Mouse (Mus musculus) kidney, postnatal 10 days (tissue): ENCODE data around the gene Olfr1223.
"Not testable (repeated sequence)": the region's sequence is repeated elsewhere in the genome, so short reads cannot be mapped to it uniquely, and the experiment has no call there.

ENCODE experiments used
- DNase-seq: peaks from one replicate; pipeline ENCODE4 v3.0.0; 2021; ENCODE audit warnings: mixed read lengths

Gene Olfr1223

GRCm38 (mm10) chr2:89151460-89151859, at the start of gene Olfr1223:
Gene Olfr1223 (minus strand): TSS chr2:89151560.
- no peak for DNase-seq

GRCm38 (mm10) chr2:89199948-89200347, 48.6 kb upstream of the Olfr1223 start, which contains the start of gene Olfr1226:
Gene Olfr1226 (minus strand): TSS chr2:89200048.
- DNase-seq, result no peak

GRCm38 (mm10) chr2:89196325-89196982, 45.1 kb upstream of the Olfr1223 start:
- DNase-seq, result no peak

DNA sequence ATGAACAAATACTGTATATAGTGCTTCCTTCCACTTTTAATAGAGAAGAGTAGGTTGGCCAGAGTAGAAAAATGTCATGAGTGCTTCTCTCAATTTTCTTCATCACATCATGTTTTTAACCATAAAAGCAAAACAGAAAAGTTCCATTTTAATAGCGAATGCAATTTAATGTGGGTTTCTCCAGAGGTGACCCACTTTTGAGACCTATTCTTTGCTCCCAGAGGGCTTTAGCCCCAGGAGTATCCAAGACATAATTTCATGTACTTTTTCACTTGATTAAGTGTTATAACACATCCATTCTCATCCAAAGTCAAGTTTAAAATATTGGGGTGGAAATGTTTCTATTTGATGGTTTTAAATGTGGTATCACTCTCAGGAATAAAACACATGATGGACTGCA, 23.2 kb upstream of the Olfr1223 start, which contains the start of gene Olfr1225:
Olfr1225 (minus strand) TSS at position 101 of the 400 bp plus-strand sequence.
- no peak for DNase-seq

GRCm38 (mm10) chr2:89164711-89165110, 13.4 kb upstream of the Olfr1223 start:
- not testable (repeated sequence) for DNase-seq

DNA sequence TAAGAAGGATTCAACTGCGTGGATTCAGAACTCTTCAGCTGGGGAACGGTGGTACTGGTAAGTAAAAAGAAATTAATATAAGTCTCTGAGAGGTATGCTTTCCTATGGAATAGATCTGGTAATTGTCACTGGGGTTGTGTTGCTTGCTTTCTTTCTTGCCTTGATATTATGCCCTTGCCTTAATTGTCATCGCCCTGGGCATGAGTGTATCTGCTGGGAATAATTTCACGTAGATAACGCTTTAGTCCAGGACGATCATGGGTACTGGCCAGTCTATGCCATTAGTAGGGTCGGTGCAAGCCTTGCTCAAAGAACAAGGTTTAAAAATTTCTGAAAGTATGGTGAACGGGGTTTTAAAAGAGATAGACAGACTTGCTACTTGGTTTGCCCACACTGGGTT, 12.6 kb upstream of the Olfr1223 start, which contains the start of gene Olfr1224-ps1:
Olfr1224-ps1 (minus strand) TSS at position 101 of the 400 bp plus-strand sequence.
- not testable (repeated sequence) for DNase-seq

DNA sequence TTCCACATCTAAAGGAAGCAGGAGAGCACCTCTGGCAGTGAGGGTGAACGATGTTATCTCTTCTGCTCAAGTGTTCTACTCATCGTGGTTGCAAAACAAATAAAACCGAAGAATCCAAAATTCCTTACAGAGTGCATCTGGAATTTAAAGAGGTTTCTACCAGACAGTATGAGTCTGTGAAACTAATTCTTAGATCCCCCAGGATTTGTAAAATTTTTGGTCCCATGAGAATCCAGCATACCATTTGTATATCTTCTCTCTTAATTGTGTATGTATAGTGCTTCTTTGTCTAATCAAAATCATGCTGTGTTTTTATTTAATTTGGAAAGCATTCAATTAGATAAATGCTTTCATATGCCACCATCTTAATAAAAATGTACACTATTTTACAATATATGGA, 18.4 kb downstream of the Olfr1223 start, which contains the start of gene Olfr1222:
Olfr1222 (minus strand) TSS at position 101 of the 400 bp plus-strand sequence.
- DNase-seq, result no peak

GRCm38 (mm10) chr2:89117183-89117582, 34.2 kb downstream of the Olfr1223 start, which contains the start of gene Olfr1221:
Gene Olfr1221 (minus strand): TSS chr2:89117283.
- DNase-seq, result no peak

DNA sequence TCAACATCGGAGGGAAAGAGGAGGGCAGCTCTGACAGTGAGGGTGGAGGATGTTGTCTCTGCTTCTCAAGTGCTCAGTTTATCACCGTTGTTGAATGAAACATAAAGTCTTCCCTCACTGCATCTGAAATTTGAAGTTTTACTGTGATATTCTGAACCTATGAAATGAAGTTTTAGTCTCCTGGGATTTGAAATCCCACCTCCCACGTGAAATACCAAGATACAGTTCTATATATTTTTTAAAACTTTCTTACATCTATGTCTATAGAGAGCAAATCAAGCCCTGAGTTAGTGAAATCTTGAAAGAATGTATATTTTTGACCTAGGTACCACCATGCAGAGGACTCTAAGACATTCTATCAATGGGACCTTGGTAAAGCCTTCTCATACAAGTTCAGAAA, 44.6 kb downstream of the Olfr1223 start, which contains the start of gene Olfr1220:
Olfr1220 (minus strand) TSS at position 101 of the 400 bp plus-strand sequence.
- no peak for DNase-seq

GRCm38 (mm10) chr2:89105651-89106050, 45.7 kb downstream of the Olfr1223 start:
- no peak for DNase-seq

- DNase-seq, result no peak
Measured at GRCm38 (mm10) chr2:89093848-89094247, 57.5 kb downstream of the Olfr1223 start.
